ENCODE assay signal across 11 mouse cellular contexts in the genomic region with DNA sequence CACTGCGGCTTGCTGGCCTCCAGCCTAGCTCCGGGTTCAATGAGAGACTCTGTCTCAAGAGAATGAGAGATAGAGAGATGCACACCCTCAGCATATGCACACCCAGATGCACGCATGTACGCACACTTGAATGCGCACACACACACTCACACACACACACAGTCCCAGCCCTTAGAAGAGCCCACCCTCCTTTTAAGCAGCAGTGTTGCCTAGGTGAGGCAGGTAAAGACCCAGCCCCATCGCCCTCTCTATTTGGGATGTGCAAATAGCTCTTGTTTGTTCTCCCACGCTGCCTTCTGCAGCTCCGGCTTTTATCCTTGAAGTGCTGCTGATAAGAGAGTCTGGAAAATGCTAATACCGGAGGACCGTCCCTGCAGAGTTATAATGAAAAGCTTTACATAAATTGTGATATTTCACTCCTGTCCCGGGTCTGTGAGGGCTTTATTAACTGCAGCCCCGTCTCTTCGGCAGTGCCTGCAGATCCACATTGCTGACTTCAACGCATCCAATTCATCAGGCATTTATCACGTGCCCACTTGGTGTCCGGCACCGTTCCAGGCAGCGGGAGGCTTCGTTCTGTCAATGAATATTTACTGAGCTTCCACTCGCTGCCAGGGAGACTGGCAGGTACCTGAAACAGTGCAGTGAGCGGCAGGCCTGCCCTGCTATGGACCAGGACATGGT.
A peak's percentile ranks its signal among the peaks of the same experiment; 100 is the strongest.
DNase-seq lines count a peak whose midpoint lies in the region; ATAC-seq and TF ChIP-seq lines count a peak whose summit lies in the region.
"Had no signal": no experiment of that assay in that cellular context is flagged by ENCODE, and none has a peak within 500 bp of the region (broad histone marks: within the 10 kb centered on the region; RNA-seq: fewer than 3 reads in every experiment).

No protein-coding gene starts in this region.

- no peak overlapping the region; the same call in 1 of the 2 replicates for H3K4me2 ChIP-seq in midbrain, postnatal 0 days (ENCODE audit: low read depth, low read length, poor library complexity, severe bottlenecking)
- H3K4me2 ChIP-seq: limb, embryonic 12.5 days; neural tube, embryonic 12.5 days had no signal

- WGBS in midbrain, postnatal 0 days: 30% methylated on average over 21 of the region's 21 CpGs

- peak overlapping the region; percentile 47 for H3K27ac ChIP-seq in midbrain, postnatal 0 days (ENCODE audit: low read depth, low read length)
- H3K27ac ChIP-seq: limb, embryonic 12.5 days; neural tube, embryonic 12.5 days had no signal

- H3K9me3 ChIP-seq in midbrain, postnatal 0 days (ENCODE audit: low read length): no peaks in the 10 kb centered on the region
- H3K9me3 ChIP-seq: limb, embryonic 12.5 days; neural tube, embryonic 12.5 days had no signal

- no peaks in the 10 kb centered on the region for H3K36me3 ChIP-seq in midbrain, postnatal 0 days (ENCODE audit: insufficient read depth, low read length)
- H3K36me3 ChIP-seq: limb, embryonic 12.5 days; neural tube, embryonic 12.5 days had no signal

- no peak for TF ChIP-seq CTCF in midbrain, postnatal 0 days (IDR thresholded peaks at IDR 0.05)

- H3K4me1 ChIP-seq in midbrain, postnatal 0 days (ENCODE audit: insufficient read depth, low read length): peaks cover 16% of the 10 kb centered on the region

- H3K9ac ChIP-seq in midbrain, postnatal 0 days (replicated peaks; ENCODE audit: low read length, poor library complexity, severe bottlenecking): no peak overlapping the region
- H3K9ac ChIP-seq: limb, embryonic 12.5 days; neural tube, embryonic 12.5 days had no signal

- DNase-seq in cerebellum, postnatal 10 days: peak; percentile 89 to 93
- DNase-seq in cerebellum, adult 18-20 months: no peak
- peak; percentile 64 to 78 for DNase-seq in layer of hippocampus, postnatal 10 days (ENCODE audit: low spot score in 2 of 2)
- DNase-seq in layer of hippocampus, adult 9-10 months (ENCODE audit: low spot score): no peak
- peak; percentile 75 to 85 for DNase-seq in kidney, postnatal 25 days
- DNase-seq in midbrain, postnatal 0 days (ENCODE audit: low spot score): peak; percentile 71
- no peak for DNase-seq in left cerebral cortex, adult 11 months (ENCODE audit: low spot score)
- no peak for DNase-seq in B cell, adult 2 months
- DNase-seq: thymus, adult 2 months had no signal

- H3K4me3 ChIP-seq in midbrain, postnatal 0 days (ENCODE audit: low read depth, low read length): no peak overlapping the region
- H3K4me3 ChIP-seq: limb, embryonic 12.5 days; neural tube, embryonic 12.5 days had no signal

- H3K27me3 ChIP-seq in midbrain, postnatal 0 days (ENCODE audit: insufficient read depth, low read length): no peaks in the 10 kb centered on the region
- H3K27me3 ChIP-seq: limb, embryonic 12.5 days; neural tube, embryonic 12.5 days had no signal

- ATAC-seq in midbrain, postnatal 0 days (ENCODE audit: low FRiP score): 0 out of 2 replicates have a peak, but pooled peaks have one; percentile 41

Comparison
In these comparisons a context has a peak if more than half of its experiments do, and no peak if none do; other contexts are left out.
1. DNase-seq: peak in cerebellum, postnatal 10 days (2 of 2), layer of hippocampus, postnatal 10 days (2 of 2), kidney, postnatal 25 days (2 of 2) and midbrain, postnatal 0 days (single experiment); none in cerebellum, adult 18-20 months (0 of 2), layer of hippocampus, adult 9-10 months (single experiment), left cerebral cortex, adult 11 months (single experiment) and B cell, adult 2 months (0 of 2).